In genomic region chr3:96051839-96052238, GRCm38 (mm10) we compare ENCODE assay signal across 9 mouse cellular contexts. TPM values are rescaled to one million over a fixed set of nuclear protein-coding genes. Genes with fewer than 3 reads are reported as not detected.
DNase-seq lines count a peak whose midpoint lies in the region; ATAC-seq and TF ChIP-seq lines count a peak whose summit lies in the region.
"Had no signal": no experiment of that assay in that cellular context is flagged by ENCODE, and none has a peak within 500 bp of the region (broad histone marks: within the 10 kb centered on the region; RNA-seq: fewer than 3 reads in every experiment).

No protein-coding gene starts in this region.

- ATAC-seq in cerebellum, adult (ENCODE audit: insufficient number of reproducible peaks, low FRiP score, low TSS enrichment): peak; percentile 82; the same call in 1 of the 2 replicates
- ATAC-seq in liver, embryonic 11.5 days (replicated peaks; ENCODE audit: low FRiP score): no peak
- ATAC-seq in heart, postnatal 0 days (ENCODE audit: insufficient read depth, low read depth): no peak; the same call in 1 of the 2 replicates

- H3K9me3 ChIP-seq in liver, embryonic 11.5 days (ENCODE audit: control insufficient read depth, low read length): no peaks in the 10 kb centered on the region
- no peaks in the 10 kb centered on the region for H3K9me3 ChIP-seq in heart, postnatal 0 days (replicated peaks; ENCODE audit: control insufficient read depth, low read length)
- H3K9me3 ChIP-seq: neural tube, embryonic 12.5 days had no signal

- WGBS in liver, embryonic 11.5 days: 47% methylated on average over 2 of the region's 2 CpGs
- 43% methylated on average over 2 of the region's 2 CpGs for WGBS in heart, postnatal 0 days

- no peaks in the 10 kb centered on the region for H3K36me3 ChIP-seq in liver, embryonic 11.5 days (ENCODE audit: control insufficient read depth, insufficient read depth, low read length)
- H3K36me3 ChIP-seq in heart, postnatal 0 days (replicated peaks; ENCODE audit: control insufficient read depth, insufficient read depth, low read length): peaks cover 6% of the 10 kb centered on the region

- H3K4me3 ChIP-seq in liver, embryonic 11.5 days (ENCODE audit: low read depth, low read length): no peak overlapping the region
- no peak overlapping the region for H3K4me3 ChIP-seq in heart, postnatal 0 days (ENCODE audit: low read depth, low read length)
- H3K4me3 ChIP-seq: neural tube, embryonic 12.5 days had no signal

- H3K27ac ChIP-seq in liver, embryonic 11.5 days (ENCODE audit: low read depth, low read length): no peak overlapping the region
- no peak overlapping the region for H3K27ac ChIP-seq in heart, postnatal 0 days (ENCODE audit: low read depth)
- H3K27ac ChIP-seq: neural tube, embryonic 12.5 days had no signal

- no peak overlapping the region for H3K4me2 ChIP-seq in liver, embryonic 11.5 days
- no peak overlapping the region for H3K4me2 ChIP-seq in heart, postnatal 0 days (ENCODE audit: low read depth, low read length)
- H3K4me2 ChIP-seq: neural tube, embryonic 12.5 days had no signal

- peak; percentile 86 for TF ChIP-seq CTCF in heart, postnatal 0 days (IDR thresholded peaks at IDR 0.05; ENCODE audit: low read depth)

- no peak for TF ChIP-seq EP300 in heart, postnatal 0 days (IDR thresholded peaks at IDR 0.05; ENCODE audit: low read depth)

- no peak for DNase-seq in cerebellum, postnatal 4 days (ENCODE audit: low spot score in 2 of 2)
- peak; percentile 27 for DNase-seq in liver, embryonic 11.5 days (ENCODE audit: low spot score)
- no peak for DNase-seq in liver
- DNase-seq in cerebellum, adult 11-12 months: peak; percentile 47
- peak; percentile 82 for DNase-seq in heart, postnatal 0 days (ENCODE audit: low spot score)
- peak; percentile 33 to 35 for DNase-seq in natural killer cell, adult 2 months (ENCODE audit: low spot score in 2 of 2)
- no peak for DNase-seq in frontal cortex, postnatal 14 days (ENCODE audit: low spot score in 2 of 2)

- no peaks in the 10 kb centered on the region for H3K4me1 ChIP-seq in liver, embryonic 11.5 days (replicated peaks; ENCODE audit: control insufficient read depth, insufficient read depth, low read length)
- peaks cover 5% of the 10 kb centered on the region; the same call in 1 of the 2 replicates for H3K4me1 ChIP-seq in heart, postnatal 0 days (ENCODE audit: control insufficient read depth, insufficient read depth)

- no peaks in the 10 kb centered on the region for H3K27me3 ChIP-seq in liver, embryonic 11.5 days (replicated peaks; ENCODE audit: control insufficient read depth, insufficient read depth, low read length)
- no peaks in the 10 kb centered on the region for H3K27me3 ChIP-seq in heart, postnatal 0 days (ENCODE audit: control insufficient read depth, insufficient read depth, low read length)
- H3K27me3 ChIP-seq: neural tube, embryonic 12.5 days had no signal

- no peak overlapping the region for H3K9ac ChIP-seq in liver, embryonic 11.5 days (ENCODE audit: low read depth, low read length)
- no peak overlapping the region for H3K9ac ChIP-seq in heart, postnatal 0 days (replicated peaks; ENCODE audit: low read depth, low read length)
- H3K9ac ChIP-seq: neural tube, embryonic 12.5 days had no signal

RNA-seq across cellular contexts. Expression of gene Vps45, which starts 6.4 kb away (rescaled TPM):
- polyA plus RNA-seq in liver, embryonic 11.5 days (2014; fragmentation: Nextera tagmentation; extraction: Ambion mirVana): 17.4 and 18.5 TPM in 2 replicates
- 10.5 and 17.3 TPM in 2 replicates for total RNA-seq in heart, postnatal 0 days (2014; rRNA removed; ENCODE audit: low replicate concordance)
- polyA plus RNA-seq in heart, postnatal 0 days (2015; fragmentation: Nextera tagmentation; extraction: Ambion mirVana): 42.9 and 49.4 TPM in 2 replicates

RNA-seq across cellular contexts. Expression of gene Otud7b, which starts 52.5 kb away (rescaled TPM):
- 7.1 and 7.9 TPM in 2 replicates for polyA plus RNA-seq in liver, embryonic 11.5 days (2014; fragmentation: Nextera tagmentation; extraction: Ambion mirVana)
- total RNA-seq in heart, postnatal 0 days (2014; rRNA removed; ENCODE audit: low replicate concordance): 17.6 and 21.9 TPM in 2 replicates
- 16.8 and 21.7 TPM in 2 replicates for polyA plus RNA-seq in heart, postnatal 0 days (2015; fragmentation: Nextera tagmentation; extraction: Ambion mirVana)

RNA-seq across cellular contexts. Expression of gene Plekho1, which starts 56.0 kb away (rescaled TPM):
- polyA plus RNA-seq in liver, embryonic 11.5 days (2014; fragmentation: Nextera tagmentation; extraction: Ambion mirVana): 21.6 and 22.9 TPM in 2 replicates
- 116 and 138 TPM in 2 replicates for total RNA-seq in heart, postnatal 0 days (2014; rRNA removed; ENCODE audit: low replicate concordance)
- 74.9 and 94.8 TPM in 2 replicates for polyA plus RNA-seq in heart, postnatal 0 days (2015; fragmentation: Nextera tagmentation; extraction: Ambion mirVana)

Comparison
In these comparisons a context has a peak if more than half of its experiments do, and no peak if none do; other contexts are left out.
1. DNase-seq: peak in liver, embryonic 11.5 days (single experiment), cerebellum, adult 11-12 months (single experiment), heart, postnatal 0 days (single experiment) and natural killer cell, adult 2 months (2 of 2); none in cerebellum, postnatal 4 days (0 of 2), liver (single experiment) and frontal cortex, postnatal 14 days (0 of 2).